Mouse (Mus musculus): Measurements from ENCODE around the gene Erp27. TPM values are rescaled to one million over a fixed set of nuclear protein-coding genes. Genes with fewer than 3 reads are reported as not detected.
"Not testable (repeated sequence)": the region's sequence is repeated elsewhere in the genome, so short reads cannot be mapped to it uniquely, and the experiment has no call there.

Gene Erp27
- under 1 TPM in 1 of 2 experiments, not detected in 1; 0.26 TPM for total RNA-seq (2021)
- long read RNA-seq, experiment 1: 0 reads
- long read RNA-seq, experiment 2, partial matches to known transcripts: 0 of 4 reads
- long read RNA-seq, experiment 2, other reads (novel, unspliced or antisense): 1 of 4 reads

DNA sequence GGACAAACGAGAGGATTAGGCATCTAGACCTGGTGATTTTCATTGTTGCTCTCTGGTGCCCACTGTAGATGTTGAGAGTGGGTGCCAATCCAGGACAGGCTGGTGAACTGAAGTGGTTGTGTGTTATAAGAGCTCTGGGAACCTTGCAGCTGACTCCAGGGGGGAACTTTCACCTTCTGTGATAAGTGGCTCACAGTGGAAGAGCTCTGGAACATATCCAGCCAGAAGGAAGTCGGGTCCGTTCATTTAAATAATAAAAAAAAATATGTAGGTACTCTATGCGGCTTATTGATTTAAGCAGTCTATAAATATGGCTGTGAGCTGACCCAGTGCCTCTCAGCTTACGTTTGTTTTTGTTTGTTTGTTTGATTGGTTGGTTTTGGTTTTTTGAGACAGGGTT is at the start of gene Erp27:
TSS of gene Erp27 (minus strand) at position 101 of the 400 bp plus-strand sequence.
- DNase-seq: no peak

DNA sequence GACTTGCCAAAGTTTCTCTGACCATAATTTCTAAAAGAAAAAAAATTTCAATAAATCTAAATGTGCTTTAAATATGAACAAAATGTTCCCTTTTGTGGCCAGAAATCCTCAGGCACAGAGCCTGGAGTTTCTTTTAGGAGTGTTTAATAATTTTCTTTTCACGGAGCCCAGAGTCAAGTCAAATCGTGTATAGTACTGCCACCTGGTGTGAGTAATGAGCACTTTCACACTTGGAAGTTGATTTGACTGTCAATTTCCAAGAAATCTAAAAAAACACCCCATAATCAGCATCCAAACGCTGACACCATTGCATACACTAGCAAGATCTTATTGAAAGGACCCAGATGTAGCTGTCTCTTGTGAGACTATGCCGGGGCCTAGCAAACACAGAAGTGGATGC is 46.9 kb upstream of the Erp27 start:
- DNase-seq: not testable (repeated sequence)

DNA sequence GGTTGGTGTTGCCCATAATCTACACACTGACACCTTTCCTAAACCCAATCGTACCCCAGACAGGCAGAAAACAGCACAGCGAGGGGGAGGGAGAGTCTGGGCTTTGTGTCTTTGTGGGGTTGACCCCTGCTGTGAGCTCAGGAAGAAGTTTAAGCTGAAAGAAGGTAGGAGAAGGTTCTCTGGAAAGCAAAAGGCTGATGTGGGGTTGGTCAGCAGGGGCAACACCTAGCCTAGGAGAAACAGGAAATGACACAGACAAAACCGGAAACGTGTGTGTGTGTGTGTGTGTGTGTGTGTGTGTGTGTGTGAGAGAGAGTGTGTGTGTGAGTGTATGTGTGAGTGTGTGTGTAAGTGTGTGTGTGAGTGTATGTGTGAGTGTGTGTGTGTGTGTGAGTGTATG is 45.5 kb upstream of the Erp27 start:
- no peak for DNase-seq

DNA sequence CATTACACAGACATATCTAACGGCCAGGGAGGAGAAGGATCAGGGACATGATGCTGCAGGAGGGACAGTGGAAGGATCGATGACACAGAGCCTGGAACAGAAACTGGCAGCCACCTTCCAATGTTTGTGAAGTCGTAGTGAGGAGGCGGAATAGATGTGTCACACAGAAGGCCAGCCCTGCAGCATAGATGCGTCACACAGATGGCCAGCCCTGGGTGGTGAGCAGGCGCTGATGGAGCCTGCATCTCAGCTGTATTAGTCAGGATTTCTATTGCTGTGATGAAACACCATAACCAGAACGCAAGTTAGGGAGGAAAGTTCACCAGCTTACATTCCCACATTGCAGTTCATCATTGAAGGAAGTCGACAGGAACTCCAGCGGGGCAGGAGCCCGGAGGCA is 43.9 kb upstream of the Erp27 start:
- peak; percentile 44 to 51 for DNase-seq

DNA sequence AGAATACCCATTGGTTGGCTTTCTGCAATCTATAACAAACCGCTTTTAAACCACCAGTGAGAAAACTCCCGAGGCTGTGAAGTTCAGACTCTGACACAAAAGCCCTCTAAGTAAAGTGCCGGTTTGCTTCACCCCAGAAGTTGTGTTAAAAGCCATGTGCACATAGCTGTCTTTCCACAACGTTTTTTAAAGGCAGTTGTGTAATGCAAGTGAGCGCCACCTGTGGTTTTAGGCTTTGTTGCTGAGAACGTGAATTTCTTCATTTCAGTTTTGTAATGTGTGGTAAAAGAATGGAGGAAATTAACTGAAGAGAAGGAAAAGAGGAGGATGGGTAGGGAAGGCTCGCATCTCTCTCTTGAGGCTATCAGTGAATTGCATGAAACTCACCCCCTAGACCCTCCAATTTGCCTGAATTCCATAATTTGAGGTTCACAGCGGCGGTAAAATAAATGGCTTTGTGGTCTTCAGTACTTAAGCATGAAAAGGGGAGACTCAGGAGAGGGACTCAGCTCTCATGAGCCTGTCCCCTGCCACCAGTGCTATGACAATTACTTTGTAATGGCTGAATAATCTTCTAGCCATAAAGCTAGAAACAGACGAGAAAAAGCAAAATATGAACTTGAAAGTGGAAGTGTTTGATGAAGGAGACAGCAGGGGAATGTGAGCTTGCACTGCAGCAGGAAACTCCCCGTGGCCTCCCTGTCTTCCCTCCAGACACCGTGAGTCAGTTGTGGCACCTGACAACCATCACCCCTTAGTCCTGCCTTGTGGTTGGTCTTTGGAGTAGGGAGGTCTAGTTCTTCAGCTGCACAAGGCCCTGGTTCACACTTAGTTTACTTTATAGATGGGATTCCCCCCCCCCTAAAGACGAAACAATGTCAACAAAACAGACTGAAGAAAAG is 42.9 kb upstream of the Erp27 start:
- no peak for DNase-seq

DNA sequence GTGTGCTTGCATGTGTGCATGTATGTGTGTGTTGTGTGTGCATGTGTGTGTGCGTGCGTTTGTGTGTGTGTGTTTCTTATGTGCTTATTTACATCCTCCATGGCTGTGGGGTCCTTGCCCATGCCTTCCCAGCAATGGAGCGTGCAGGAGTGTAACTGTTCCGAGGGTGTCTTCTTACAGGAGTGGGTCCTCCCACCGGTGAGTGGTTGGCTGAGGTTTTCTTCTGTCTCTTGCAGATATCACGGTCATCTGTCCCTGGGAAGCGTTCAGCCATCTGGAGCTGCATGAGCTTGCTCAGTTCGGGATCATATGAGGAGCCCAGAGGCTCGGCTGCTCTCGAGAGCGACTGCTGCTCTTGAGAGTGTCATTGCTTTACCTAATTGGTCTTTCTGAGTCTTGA is 41.0 kb upstream of the Erp27 start:
- DNase-seq: no peak

DNA sequence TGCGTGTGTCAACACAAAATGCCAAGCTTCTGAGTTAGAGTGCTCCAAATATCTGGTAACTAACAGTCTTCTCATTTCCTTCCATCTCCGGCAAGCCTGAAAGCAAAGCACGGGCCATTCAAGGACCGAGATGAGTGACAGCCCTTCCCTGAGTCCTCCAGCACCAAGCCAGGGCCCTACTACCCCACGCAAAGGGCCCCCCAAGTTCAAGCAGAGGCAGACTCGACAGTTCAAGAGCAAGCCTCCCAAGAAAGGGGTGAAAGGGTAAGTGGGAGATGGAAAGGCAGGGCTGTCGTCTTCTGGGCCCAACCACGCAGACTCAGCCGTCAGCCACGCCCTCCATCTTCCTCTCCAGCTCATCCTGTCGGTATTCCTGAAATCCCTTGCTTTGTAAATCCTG is 37.2 kb upstream of the Erp27 start:
- DNase-seq: no peak

DNA sequence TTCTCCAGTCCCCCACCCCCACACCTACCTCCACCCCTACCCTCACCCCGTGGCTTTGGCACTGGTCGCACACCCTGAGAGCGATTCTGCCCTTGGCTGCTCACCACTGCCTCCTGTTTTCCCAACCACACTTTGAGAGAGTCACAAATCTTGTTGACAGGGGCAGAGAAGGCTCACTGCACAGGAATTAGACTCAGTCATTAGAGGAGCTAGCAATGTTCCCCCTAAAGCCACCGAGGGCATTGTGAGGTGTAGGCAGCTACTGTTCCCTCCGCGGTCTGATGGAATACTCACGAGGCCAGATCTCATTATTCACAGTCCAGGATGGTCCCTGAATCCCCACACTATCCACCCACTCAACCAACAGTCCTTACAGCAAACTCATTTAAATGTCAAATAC is 35.1 kb upstream of the Erp27 start:
- DNase-seq: no peak

DNA sequence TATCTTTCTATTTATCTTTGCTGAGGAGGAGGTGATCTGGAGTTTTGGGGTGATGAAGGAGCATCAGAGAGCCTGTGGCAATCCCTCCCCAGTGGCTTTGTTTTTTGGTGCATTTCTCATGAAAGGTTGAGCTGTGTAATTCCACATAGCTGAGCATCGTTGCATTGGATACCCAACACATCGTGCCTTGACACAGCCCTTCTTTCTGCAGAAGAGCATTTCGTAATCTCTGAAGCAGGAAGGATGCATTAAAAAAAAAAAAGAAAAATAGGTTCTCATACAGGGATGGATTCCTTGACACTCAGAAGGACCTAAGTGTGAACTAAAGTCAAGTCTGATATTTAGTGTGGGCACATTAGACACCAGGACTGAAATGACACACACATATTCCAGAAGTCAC is 33.3 kb upstream of the Erp27 start:
- no peak for DNase-seq

DNA sequence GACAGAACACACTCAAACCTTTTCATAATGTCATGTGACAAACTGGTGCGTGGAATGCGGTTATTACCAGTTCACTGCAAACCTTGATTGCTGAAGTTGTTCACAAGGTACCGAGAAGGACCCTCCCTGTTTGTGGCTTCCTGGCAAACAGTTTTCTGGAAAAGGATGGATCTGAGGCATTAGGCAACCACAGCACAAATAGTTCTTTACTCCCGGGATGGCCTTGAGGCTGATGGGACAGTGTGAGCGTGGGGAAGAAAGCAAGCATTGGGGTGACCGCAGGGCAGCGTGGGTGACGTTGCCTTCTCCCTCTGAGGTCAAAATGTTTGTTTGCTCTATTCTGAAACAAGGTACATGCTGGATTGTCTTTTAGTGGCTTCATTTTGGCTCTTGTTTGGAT is 32.7 kb upstream of the Erp27 start:
- DNase-seq: peak in 1 of 2 experiments; percentile 20

DNA sequence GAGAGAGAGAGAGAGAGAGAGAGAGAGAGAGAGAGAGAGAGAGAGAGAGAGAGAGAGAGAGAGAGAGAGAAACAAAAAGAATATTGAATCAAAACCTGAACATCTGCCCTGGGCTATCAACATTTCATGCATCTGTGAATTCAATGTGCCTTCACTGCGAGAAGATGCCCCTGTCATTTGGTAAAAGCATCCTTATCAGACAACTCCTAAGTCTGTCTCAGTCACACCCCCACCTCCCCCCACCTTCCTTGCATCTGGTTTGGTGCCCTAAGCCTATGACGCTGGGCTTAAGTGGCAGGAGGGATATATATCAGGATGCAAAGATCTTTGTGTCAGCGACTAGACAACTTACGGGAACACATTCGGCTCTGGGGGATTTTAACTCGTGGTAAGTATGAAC is 32.2 kb upstream of the Erp27 start:
- no peak for DNase-seq

DNA sequence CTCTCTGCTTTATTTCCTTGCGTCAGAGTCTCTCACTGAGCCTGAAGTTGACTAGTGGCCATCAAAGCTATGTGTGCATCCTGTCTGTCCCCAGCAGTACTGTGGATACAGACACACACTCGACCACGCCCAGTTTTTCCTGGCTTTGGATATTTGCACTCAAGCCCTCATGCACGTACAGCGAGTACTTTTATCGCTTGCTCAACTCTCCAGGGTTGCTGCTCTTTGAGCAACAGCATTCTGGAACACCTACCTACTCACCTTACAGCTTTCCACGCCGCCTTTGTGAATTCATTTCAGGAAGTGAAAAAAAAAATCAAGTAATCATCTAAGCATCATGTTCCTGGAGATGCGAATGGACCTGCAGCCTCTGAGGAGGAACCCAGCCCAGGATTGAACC is 30.9 kb upstream of the Erp27 start:
- DNase-seq: no peak

DNA sequence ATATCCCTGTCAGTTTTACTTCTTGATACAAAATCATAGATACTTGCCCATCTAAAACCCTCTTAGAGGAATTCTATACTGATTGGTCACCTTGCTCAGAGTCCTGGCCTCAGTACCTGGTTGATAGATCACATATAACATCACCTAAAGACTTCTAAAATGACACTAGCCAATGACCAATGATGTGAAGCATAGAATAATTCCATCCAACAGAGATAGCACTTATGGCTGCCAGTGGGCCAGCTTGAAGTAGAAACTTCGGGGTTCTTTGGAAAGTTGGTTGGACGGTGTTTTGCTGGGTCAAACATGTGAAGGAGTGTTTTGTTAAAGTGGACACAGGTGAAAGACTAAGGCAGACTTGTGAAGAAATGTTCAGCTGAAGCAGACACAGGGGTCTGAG is 28.2 kb upstream of the Erp27 start:
- DNase-seq: no peak

DNA sequence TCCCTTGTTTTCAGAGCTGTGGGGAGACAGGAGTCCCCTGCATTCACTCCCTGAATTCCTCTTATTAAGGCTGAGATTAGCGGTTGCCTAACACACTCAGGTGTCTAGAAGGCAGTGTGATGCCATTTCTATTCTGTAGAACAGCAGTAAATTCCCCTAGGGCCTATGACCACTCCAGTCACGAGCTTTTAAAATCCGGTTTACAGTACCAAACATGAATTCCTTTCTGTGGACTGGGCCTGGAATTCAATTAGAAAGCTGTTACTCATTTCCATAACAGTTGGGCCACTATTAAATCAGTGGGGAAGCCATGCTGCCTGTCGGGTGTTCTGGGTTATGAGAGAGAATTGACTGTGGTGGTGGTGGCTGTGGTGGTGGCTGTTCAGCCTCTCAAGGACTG is 25.7 kb upstream of the Erp27 start:
- no peak for DNase-seq

DNA sequence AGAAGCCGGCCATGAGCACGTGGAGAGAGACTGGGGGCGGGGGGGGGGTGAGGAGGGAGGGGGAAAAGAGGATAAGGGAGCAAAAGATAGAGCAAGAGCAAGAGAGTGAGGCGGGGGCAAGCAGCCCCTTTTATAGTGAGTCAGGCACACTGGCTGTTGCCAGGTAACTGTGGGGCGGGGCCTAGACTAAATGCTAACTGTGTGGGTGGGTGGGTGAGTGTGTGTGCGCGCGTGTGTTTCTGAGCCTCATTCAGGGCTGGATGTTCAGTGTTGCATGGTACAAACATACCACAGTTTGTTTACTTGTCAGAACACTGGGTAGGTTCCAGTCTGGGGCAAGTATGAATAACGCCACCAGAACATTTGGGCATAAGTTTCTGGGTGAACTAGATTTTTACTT is 25.0 kb upstream of the Erp27 start:
- DNase-seq: no peak

DNA sequence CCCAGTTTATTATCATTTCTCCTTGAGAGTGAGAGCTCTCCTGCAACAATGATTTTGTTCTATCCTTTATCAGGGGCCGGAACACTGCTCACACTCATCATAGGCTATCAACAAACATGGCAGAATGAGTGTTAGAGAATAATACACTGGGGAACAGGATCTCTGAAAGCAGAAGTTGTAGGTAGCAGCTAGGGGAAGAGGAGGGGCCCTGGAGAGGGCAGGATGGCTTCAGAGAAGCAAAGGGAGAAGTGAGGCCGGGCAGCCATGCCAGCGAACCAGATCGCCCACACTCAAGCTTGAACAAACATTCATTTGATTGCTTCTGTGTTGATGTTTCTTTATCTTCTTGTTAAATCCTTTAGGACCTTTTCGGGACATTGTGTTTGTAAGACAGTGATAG is 24.3 kb upstream of the Erp27 start:
- DNase-seq: no peak

DNA sequence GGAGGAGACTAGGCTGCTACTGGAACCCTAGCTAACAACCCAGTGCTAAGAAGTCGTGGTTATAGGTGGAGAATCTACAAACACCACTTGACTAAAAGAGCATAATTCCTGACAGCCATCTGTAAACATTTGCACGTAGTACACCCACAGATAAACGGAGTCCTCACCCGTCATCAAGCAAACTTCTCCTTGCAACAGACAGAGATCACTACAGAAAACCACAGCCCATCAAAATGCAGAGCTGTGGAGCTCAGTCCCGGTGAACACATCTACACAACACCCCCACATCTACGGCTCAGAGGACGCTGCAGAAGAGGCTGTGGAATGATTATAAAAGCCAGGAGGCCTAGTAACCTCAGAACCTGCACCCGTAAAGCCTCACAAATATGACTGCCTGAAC is 22.5 kb upstream of the Erp27 start:
- DNase-seq: no peak

DNA sequence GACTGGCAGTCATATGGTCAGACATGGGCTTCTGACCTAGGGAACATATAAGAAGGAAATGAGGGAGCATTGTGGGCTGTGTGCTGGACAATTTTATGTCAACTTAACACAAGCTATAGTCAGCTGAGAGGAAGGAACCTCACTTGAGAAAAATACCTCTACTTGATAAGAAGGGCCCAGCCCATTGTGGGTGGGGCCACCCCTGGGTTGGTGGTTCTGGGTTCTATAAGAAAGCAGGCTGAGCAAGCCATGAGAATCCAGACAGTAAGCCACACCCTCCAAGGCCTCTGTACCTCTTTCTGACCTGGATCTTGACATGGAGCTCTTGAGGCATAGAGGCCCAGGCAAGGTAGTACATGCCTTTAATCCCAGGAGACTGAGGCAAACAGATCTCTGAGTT is 21.4 kb upstream of the Erp27 start:
- DNase-seq: no peak

DNA sequence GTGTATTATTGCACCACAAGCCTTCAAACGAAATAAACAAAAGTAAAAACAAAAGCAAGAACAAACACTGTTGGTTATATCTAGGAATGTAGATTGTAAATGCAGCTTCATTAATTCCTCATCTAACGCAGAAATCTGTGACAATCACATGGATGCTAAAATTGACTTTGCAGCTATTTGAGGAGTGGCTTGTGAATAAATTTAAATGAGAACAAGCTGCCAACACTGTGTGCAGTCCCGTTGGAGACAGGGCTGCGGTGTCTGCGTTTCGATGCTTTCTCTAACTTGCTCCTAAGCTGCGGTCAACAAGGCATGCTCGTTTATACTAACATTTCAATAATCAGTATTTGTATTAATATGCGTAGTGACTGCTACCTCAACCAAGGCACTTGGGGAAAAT is 20.3 kb upstream of the Erp27 start:
- no peak for DNase-seq

DNA sequence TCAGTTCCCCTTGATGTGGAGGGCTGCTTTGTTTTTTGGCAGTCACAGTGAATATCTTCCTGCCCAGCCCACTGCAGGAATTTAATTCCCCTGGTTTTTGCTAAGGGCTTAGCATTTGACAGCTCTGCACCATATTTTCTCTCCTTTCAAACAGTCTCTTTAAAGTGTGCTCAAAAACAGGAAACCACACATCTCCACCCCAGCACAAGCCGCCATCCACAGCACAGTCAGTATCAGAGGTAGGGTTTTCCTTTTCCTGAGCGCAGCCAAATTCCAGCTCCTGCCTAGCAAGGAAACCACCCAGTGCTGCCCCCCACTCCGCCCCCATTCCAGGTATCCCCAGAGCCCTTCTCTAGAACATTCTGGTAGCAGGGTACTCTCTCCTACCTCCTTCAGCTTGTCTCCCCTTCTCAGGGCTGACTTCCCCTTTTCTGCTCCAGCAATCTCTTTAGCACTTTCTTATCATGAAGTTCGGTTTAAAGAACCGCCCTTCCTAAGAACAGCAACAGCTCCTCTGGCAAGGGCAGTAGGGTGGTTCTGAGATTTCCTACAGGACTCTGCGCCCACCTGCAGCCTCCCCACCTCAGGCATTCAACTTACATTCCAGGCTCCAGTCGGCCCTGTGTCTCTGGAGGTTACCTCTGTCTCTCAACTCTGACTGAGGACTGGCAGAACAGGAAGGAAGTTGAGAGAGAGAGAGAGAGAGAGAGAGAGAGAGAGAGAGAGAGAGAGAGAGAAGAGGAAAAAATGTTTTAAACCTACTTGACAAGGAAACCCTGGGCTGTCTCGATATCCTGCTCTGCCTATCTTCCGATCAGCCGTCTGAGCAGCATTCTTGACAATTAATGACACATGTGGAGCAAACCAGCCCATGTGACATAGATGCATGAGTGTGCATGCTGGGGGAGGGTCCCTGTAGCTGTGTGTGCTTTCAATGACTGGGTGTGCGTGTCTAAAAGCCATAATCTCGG is 19.4 kb upstream of the Erp27 start, which contains the start of gene Arhgdib:
TSS of gene Arhgdib (minus strand) at position 849 of the 971 bp plus-strand sequence.
- DNase-seq: peak in 1 of 2 experiments; percentile 19

DNA sequence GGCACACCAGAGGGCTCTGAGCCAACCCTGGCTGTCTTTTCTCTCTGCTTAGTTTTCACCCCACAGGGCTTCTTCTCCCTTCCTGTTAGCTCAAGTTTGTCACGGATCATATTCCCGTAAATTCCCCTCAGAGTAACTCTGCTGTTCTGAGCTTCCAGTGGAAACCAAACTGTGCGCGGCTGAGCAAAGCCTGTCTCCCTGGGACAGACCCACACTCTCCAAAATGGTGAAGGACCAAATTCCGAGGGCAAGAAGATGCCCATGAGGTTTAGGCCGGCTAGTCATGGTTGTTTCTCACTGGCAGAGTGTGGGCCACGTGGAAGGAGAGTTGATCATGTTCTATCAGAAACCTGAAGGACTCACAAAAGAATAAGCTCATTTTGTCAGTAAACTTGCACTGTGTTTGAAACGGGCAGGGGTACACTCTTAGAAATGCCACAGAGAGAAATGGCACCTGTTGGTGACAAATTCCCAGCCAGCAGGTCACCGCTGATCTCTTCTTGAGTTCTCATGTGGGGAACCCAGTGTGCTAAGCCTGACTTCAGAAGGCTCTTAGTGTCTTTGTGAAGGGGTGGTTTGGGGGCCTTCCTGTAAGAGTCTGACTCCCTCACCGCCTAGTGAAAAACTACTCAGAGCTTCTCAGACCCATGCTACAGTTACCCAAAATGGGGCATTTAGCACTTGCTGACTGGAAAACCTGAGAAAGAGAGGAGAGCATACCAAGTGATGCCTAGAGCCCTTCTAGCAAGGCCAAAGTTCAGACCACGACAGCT is 18.4 kb upstream of the Erp27 start:
- peak in 1 of 2 experiments; percentile 18 for DNase-seq
